In the genomic region with DNA sequence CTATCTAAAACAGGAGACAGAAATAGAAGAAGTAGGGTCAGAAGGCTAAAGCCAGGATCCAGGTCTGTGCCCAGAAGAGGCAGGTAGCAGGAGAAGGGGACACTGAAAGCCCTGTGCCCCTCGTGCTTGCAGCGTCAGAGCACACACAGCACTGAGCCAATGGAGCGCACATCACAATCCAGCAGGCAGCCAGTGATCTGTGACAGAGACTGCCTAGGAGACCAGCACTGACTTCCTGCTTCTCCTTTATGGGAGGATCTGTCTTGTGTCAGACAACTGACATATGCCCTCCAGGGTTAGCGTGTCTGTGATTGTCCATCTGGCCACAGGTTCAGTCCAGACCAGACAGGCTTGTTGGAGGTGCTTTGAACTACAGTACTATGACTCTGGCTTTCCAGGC, we compare ENCODE assay signal across 10 mouse cellular contexts. TPM values are rescaled to one million over a fixed set of nuclear protein-coding genes. Genes with fewer than 3 reads are reported as not detected.
A peak's percentile ranks its signal among the peaks of the same experiment; 100 is the strongest.
DNase-seq lines count a peak whose midpoint lies in the region; ATAC-seq and TF ChIP-seq lines count a peak whose summit lies in the region.
"Had no signal": no experiment of that assay in that cellular context is flagged by ENCODE, and none has a peak within 500 bp of the region (broad histone marks: within the 10 kb centered on the region; RNA-seq: fewer than 3 reads in every experiment).

No protein-coding gene starts in this region.

- no peak overlapping the region for H3K4me2 ChIP-seq in hindbrain, embryonic 13.5 days
- no peak overlapping the region for H3K4me2 ChIP-seq in hindbrain, embryonic 11.5 days (replicated peaks; ENCODE audit: low read depth, low read length)
- no peak overlapping the region for H3K4me2 ChIP-seq in stomach, embryonic 14.5 days (replicated peaks; ENCODE audit: low read depth, low read length)
- H3K4me2 ChIP-seq in stomach, postnatal 0 days (replicated peaks; ENCODE audit: low read depth) = no peak overlapping the region
- H3K4me2 ChIP-seq in forebrain, embryonic 15.5 days (replicated peaks) = no peak overlapping the region
- H3K4me2 ChIP-seq: limb, embryonic 15.5 days had no signal

- peaks cover 37% of the 10 kb centered on the region for H3K4me1 ChIP-seq in hindbrain, embryonic 13.5 days (replicated peaks)
- H3K4me1 ChIP-seq in hindbrain, embryonic 11.5 days (replicated peaks; ENCODE audit: control insufficient read depth, insufficient read depth, low read length) = no peaks in the 10 kb centered on the region; the same call in 1 of the 2 replicates
- H3K4me1 ChIP-seq in stomach, embryonic 14.5 days (ENCODE audit: control insufficient read depth, insufficient read depth, low read length) = peaks cover 17% of the 10 kb centered on the region
- peaks cover 10% of the 10 kb centered on the region for H3K4me1 ChIP-seq in stomach, postnatal 0 days (replicated peaks; ENCODE audit: control insufficient read depth, insufficient read depth)
- H3K4me1 ChIP-seq in forebrain, embryonic 15.5 days = peaks cover 9% of the 10 kb centered on the region; the same call in 1 of the 2 replicates

- no peaks in the 10 kb centered on the region for H3K9me3 ChIP-seq in hindbrain, embryonic 13.5 days
- no peaks in the 10 kb centered on the region for H3K9me3 ChIP-seq in hindbrain, embryonic 11.5 days (ENCODE audit: control insufficient read depth, low read length)
- no peaks in the 10 kb centered on the region for H3K9me3 ChIP-seq in stomach, embryonic 14.5 days (ENCODE audit: control insufficient read depth, low read depth, low read length)
- H3K9me3 ChIP-seq in stomach, postnatal 0 days (ENCODE audit: control insufficient read depth, low read length) = no peaks in the 10 kb centered on the region
- no peaks in the 10 kb centered on the region for H3K9me3 ChIP-seq in forebrain, embryonic 15.5 days
- H3K9me3 ChIP-seq: limb, embryonic 15.5 days had no signal

- no peak for ATAC-seq in hindbrain, embryonic 13.5 days (ENCODE audit: low FRiP score)
- no peak for ATAC-seq in hindbrain, embryonic 11.5 days (ENCODE audit: low FRiP score)
- no peak for ATAC-seq in stomach, embryonic 14.5 days (ENCODE audit: insufficient number of reproducible peaks, insufficient read depth, low FRiP score, low read depth)
- no peak for ATAC-seq in stomach, postnatal 0 days (ENCODE audit: low FRiP score, low TSS enrichment)
- ATAC-seq in granulocyte monocyte progenitor cell, adult 5-6 weeks (replicated peaks; ENCODE audit: poor library complexity, severe bottlenecking) = 0 out of 2 replicates have a peak, but pooled peaks have one; percentile 24
- ATAC-seq in forebrain, embryonic 15.5 days (replicated peaks) = no peak
- ATAC-seq: inflammation-experienced regulatory T-cells, adult 6 months had no signal

- no peak overlapping the region for H3K9ac ChIP-seq in hindbrain, embryonic 13.5 days
- no peak overlapping the region for H3K9ac ChIP-seq in hindbrain, embryonic 11.5 days (ENCODE audit: low read depth, low read length)
- no peak overlapping the region for H3K9ac ChIP-seq in stomach, embryonic 14.5 days (replicated peaks; ENCODE audit: low read depth, low read length)
- no peak overlapping the region for H3K9ac ChIP-seq in stomach, postnatal 0 days (ENCODE audit: low read length)
- no peak overlapping the region for H3K9ac ChIP-seq in forebrain, embryonic 15.5 days (replicated peaks)
- H3K9ac ChIP-seq: limb, embryonic 15.5 days had no signal

- TF ChIP-seq CTCF in stomach, postnatal 0 days (IDR thresholded peaks at IDR 0.05; ENCODE audit: low read depth) = no peak

- H3K27ac ChIP-seq in hindbrain, embryonic 13.5 days = 0 out of 2 replicates have a peak overlapping the region, but pooled peaks have one; percentile 40
- no peak overlapping the region for H3K27ac ChIP-seq in hindbrain, embryonic 11.5 days (ENCODE audit: low read depth, low read length)
- peak overlapping the region; percentile 11; the same call in 1 of the 2 replicates for H3K27ac ChIP-seq in stomach, embryonic 14.5 days (ENCODE audit: low read length)
- no peak overlapping the region for H3K27ac ChIP-seq in stomach, postnatal 0 days (replicated peaks)
- H3K27ac ChIP-seq in forebrain, embryonic 15.5 days (replicated peaks) = no peak overlapping the region
- H3K27ac ChIP-seq: limb, embryonic 15.5 days had no signal

- H3K36me3 ChIP-seq in hindbrain, embryonic 13.5 days = no peaks in the 10 kb centered on the region
- H3K36me3 ChIP-seq in hindbrain, embryonic 11.5 days (ENCODE audit: control insufficient read depth, insufficient read depth, low read length) = no peaks in the 10 kb centered on the region
- H3K36me3 ChIP-seq in stomach, embryonic 14.5 days (ENCODE audit: control insufficient read depth, insufficient read depth, low read length) = no peaks in the 10 kb centered on the region
- no peaks in the 10 kb centered on the region for H3K36me3 ChIP-seq in stomach, postnatal 0 days (ENCODE audit: control insufficient read depth, insufficient read depth, low read length)
- H3K36me3 ChIP-seq in forebrain, embryonic 15.5 days = no peaks in the 10 kb centered on the region
- H3K36me3 ChIP-seq: limb, embryonic 15.5 days had no signal

- no peak for TF ChIP-seq EP300 in stomach, postnatal 0 days (optimal IDR thresholded peaks at IDR 0.05)

- DNase-seq in hindbrain, embryonic 11.5 days (ENCODE audit: low spot score) = no peak
- DNase-seq in stomach, postnatal 0 days (ENCODE audit: low spot score) = no peak
- no peak for DNase-seq in gastrocnemius, postnatal 25 days

- H3K27me3 ChIP-seq in hindbrain, embryonic 13.5 days = no peaks in the 10 kb centered on the region
- H3K27me3 ChIP-seq in hindbrain, embryonic 11.5 days (ENCODE audit: control insufficient read depth, insufficient read depth, low read length) = no peaks in the 10 kb centered on the region
- H3K27me3 ChIP-seq in stomach, embryonic 14.5 days (ENCODE audit: control insufficient read depth, insufficient read depth, low read length) = no peaks in the 10 kb centered on the region
- H3K27me3 ChIP-seq in stomach, postnatal 0 days (ENCODE audit: control insufficient read depth, insufficient read depth, low read length) = no peaks in the 10 kb centered on the region
- H3K27me3 ChIP-seq in forebrain, embryonic 15.5 days = no peaks in the 10 kb centered on the region
- H3K27me3 ChIP-seq: limb, embryonic 15.5 days had no signal

- no peak overlapping the region for H3K4me3 ChIP-seq in hindbrain, embryonic 13.5 days
- H3K4me3 ChIP-seq in hindbrain, embryonic 11.5 days (ENCODE audit: low read depth, low read length) = no peak overlapping the region
- no peak overlapping the region for H3K4me3 ChIP-seq in stomach, embryonic 14.5 days (ENCODE audit: low read depth, low read length)
- no peak overlapping the region for H3K4me3 ChIP-seq in stomach, postnatal 0 days (ENCODE audit: low read depth, low read length)
- H3K4me3 ChIP-seq in forebrain, embryonic 15.5 days = no peak overlapping the region
- H3K4me3 ChIP-seq: erythroblast, embryonic 14.5 days; limb, embryonic 15.5 days had no signal

- 71% methylated on average over 4 of the region's 4 CpGs for WGBS in hindbrain, embryonic 13.5 days
- WGBS in hindbrain, embryonic 11.5 days = 63% methylated on average over 4 of the region's 4 CpGs
- WGBS in stomach, embryonic 14.5 days = 62% methylated on average over 4 of the region's 4 CpGs
- 76% methylated on average over 4 of the region's 4 CpGs for WGBS in stomach, postnatal 0 days
- 83% methylated on average over 4 of the region's 4 CpGs for WGBS in forebrain, embryonic 15.5 days

RNA-seq across cellular contexts. Expression of a gene that starts 49.3 kb away (rescaled TPM):
- 7.0 and 8.0 TPM in 2 replicates for polyA plus RNA-seq in hindbrain, embryonic 13.5 days (2015; fragmentation: Nextera tagmentation; extraction: Ambion mirVana)
- polyA plus RNA-seq in hindbrain, embryonic 11.5 days (2014; fragmentation: Nextera tagmentation; extraction: Ambion mirVana) = 7.7 and 9.7 TPM in 2 replicates
- 6.4 and 7.4 TPM in 2 replicates for polyA plus RNA-seq in stomach, embryonic 14.5 days (2014; fragmentation: Nextera tagmentation; extraction: Ambion mirVana)
- 1.8 and 2.2 TPM in 2 replicates for polyA plus RNA-seq in stomach, postnatal 0 days (2015; fragmentation: Nextera tagmentation; extraction: Ambion mirVana)
- 1.2 and 1.3 TPM in 2 replicates for total RNA-seq in granulocyte monocyte progenitor cell, adult 5-6 weeks (2014; fragmentation: Nextera tagmentation)
- 0.57 and 1.4 TPM in 2 replicates for total RNA-seq in granulocyte monocyte progenitor cell, adult 5-6 weeks (2017)
- 10.3 and 11.5 TPM in 2 replicates for polyA plus RNA-seq in forebrain, embryonic 15.5 days (2015; fragmentation: Nextera tagmentation; extraction: Ambion mirVana)
- 1 to 10 TPM; 2.6 to 3.0 TPM for total RNA-seq in gastrocnemius, postnatal 25 days (2021)
- polyA plus RNA-seq: erythroblast, embryonic 14.5 days had no signal

RNA-seq across cellular contexts. Expression of a gene that starts 50.7 kb away (rescaled TPM):
- polyA plus RNA-seq in hindbrain, embryonic 13.5 days (2015; fragmentation: Nextera tagmentation; extraction: Ambion mirVana) = 24.7 and 26.5 TPM in 2 replicates
- polyA plus RNA-seq in hindbrain, embryonic 11.5 days (2014; fragmentation: Nextera tagmentation; extraction: Ambion mirVana) = 12.2 and 12.9 TPM in 2 replicates
- 6.6 and 7.0 TPM in 2 replicates for polyA plus RNA-seq in stomach, embryonic 14.5 days (2014; fragmentation: Nextera tagmentation; extraction: Ambion mirVana)
- 3.1 and 3.6 TPM in 2 replicates for polyA plus RNA-seq in stomach, postnatal 0 days (2015; fragmentation: Nextera tagmentation; extraction: Ambion mirVana)
- 1.0 and 1.4 TPM in 2 replicates for total RNA-seq in granulocyte monocyte progenitor cell, adult 5-6 weeks (2014; fragmentation: Nextera tagmentation)
- total RNA-seq in granulocyte monocyte progenitor cell, adult 5-6 weeks (2017) = 1.9 and 2.4 TPM in 2 replicates
- polyA plus RNA-seq in forebrain, embryonic 15.5 days (2015; fragmentation: Nextera tagmentation; extraction: Ambion mirVana) = 32.0 and 37.1 TPM in 2 replicates
- total RNA-seq in gastrocnemius, postnatal 25 days (2021) = 1 to 10 TPM; 5.5 to 8.2 TPM

Comparison
In these comparisons a context has a peak if more than half of its experiments do, and no peak if none do; other contexts are left out.
1. H3K27ac ChIP-seq: peak in hindbrain, embryonic 13.5 days (single experiment) and stomach, embryonic 14.5 days (single experiment); none in hindbrain, embryonic 11.5 days (single experiment), stomach, postnatal 0 days (single experiment) and forebrain, embryonic 15.5 days (single experiment).